Mouse (Mus musculus): Measurements from ENCODE around the gene Cyp4f39.

DNA sequence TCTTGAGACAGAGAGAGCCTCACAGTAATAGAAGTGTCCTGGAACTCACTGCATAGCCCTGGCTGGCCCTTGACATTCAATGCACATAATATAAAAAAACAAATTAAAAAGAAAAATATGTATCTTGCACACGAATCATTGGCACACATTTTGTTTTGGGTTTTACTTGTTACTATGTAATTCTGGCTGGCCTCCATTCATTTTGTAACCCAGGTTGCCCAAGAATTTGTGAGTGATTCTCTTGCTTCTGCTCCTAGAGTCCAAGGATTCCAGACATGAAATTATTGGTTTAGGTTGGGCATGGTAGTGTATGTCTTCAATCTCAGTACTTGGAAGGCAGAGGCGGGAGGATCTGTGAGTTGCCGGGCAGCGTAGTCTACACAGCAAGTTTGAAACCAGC lies 15.4 kb upstream of the Cyp4f39 start:
- TF ChIP-seq POLR2A (IDR thresholded peaks at IDR 0.05; ENCODE audit: insufficient read depth, low read length): no peak
- no peak for TF ChIP-seq CTCF (IDR thresholded peaks at IDR 0.05; ENCODE audit: low read depth, low read length)
